Mouse (Mus musculus) testis, adult 2 months (tissue): Measurements from ENCODE around the gene Klhl40.

ENCODE experiments used
- CTCF ChIP-seq: fragments of 200-500 bp; IDR thresholded peaks from 2 replicates; pipeline ENCODE4 v1.5.1; 2012; ENCODE audit warnings: low read depth, mild to moderate bottlenecking, inconsistent platforms, low read length, moderate library complexity; ENCODE audit not compliant: control insufficient read depth, insufficient read depth, insufficient replicate concordance
- POLR2A ChIP-seq: fragments of 200-500 bp; IDR thresholded peaks from 2 replicates; pipeline ENCODE4 v1.6.1; 2012; ENCODE audit warnings: low read depth, mild to moderate bottlenecking, inconsistent platforms, low read length, moderate library complexity; ENCODE audit not compliant: control insufficient read depth

GRCm38 (mm10) chr9:121823051-121823450 lies 45.6 kb downstream of the Klhl40 start:
- TF ChIP-seq POLR2A, result no peak
- TF ChIP-seq CTCF, result no peak
